Mouse (Mus musculus): ENCODE measurements at regions not wholly inside any gene's neighbourhood (a gene's known extent, or its start where the extent isn't known, plus 50 kb on each side); places are given as distances from the start of the nearest gene placed in this dataset.

DNA sequence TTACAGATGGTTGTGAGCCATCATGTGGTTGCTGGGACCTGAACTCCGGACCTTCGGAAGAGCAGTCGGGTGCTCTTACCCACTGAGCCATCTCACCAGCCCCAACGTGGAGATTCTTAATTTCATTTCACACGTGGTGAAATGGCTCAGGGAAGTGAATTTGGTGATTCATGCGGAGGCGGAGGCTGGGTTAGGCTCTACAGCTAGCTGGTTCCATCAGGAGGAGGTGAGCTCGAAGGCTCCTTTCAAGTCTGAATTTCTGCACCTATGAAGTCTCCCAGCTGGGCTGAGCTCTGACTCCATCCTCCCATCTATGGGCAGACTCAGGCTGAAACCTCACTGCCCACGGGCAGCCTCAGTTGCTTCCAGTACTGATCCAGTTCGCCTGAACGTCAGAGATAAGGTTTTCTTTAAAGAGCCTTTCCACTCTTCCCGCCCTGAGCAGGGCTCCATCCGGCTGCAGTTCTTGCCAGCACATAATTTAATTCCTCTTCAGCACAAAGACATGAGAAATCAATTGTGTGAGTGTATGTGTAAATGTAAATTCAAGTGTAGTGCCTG is 103.5 kb upstream of the Chd6 start:
- TF ChIP-seq CTCF (IDR thresholded peaks at IDR 0.05; ENCODE audit: insufficient read depth, low read length): no peak
- no peak for TF ChIP-seq POLR2A (IDR thresholded peaks at IDR 0.05; ENCODE audit: borderline replicate concordance, extremely low read depth, low read depth, low read length)

Data from lung, adult 2 months (tissue).